Mouse (Mus musculus): ENCODE data around the gene Brip1.
"Not testable (repeated sequence)": the region's sequence is repeated elsewhere in the genome, so short reads cannot be mapped to it uniquely, and the experiment has no call there.

Gene Brip1

DNA sequence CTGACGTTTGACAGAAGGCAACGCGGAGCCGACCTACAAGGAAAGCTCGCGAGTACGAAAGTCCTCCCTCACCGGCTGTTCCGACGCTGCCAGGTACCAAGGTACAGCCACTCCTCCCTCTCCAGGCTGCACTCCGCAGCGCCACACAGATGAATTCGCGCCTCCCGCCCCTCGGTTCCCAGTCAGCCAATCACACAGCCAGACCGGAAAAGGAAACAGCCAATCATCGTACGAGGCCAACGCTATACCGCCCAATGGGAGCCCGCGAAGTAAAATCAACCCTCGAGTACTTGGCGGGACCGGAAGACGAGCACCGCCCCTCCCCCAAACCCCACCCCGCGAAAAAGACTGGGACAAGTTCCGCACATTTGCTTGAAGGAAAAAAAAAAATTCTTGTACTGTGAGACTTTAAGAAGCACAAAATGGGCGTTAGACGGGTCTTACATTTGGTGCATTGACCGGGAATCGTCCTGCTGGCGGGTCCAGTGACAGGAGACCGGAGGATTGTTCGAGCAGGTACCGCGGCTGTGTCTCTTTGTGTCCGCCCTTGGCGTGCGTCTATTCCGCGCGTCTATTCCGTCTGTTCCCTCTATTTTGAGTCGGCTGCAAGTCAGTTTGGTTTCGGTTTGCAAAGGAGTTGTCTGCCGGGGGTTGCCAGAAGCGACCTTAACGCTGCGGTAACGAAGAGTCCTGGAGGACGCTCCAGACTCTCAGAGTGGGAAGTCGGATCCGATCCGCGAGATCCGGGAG is at the start of gene Brip1:
Gene Brip1, minus strand, starts transcription at position 157 of the 750 bp plus-strand sequence.
- DNase-seq (ENCODE audit: low read depth) = peak; percentile 99

DNA sequence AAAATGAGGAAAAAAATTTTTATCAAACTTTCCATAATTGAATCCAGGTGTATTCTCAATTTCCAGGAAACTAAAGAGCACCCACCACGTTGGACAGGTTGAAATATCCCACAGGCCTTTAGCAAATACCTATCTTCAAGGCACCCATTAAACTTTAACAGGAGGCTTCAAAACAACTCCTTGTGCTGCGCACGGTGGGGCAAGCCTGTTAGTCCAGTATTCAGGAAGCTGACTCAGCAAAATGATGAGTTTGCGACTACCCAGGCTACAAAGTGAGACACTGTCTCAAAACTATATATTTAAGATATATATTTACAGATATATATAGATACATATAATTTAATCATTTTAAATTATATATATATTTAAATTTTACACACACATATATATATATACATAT is 31.5 kb upstream of the Brip1 start:
- DNase-seq (ENCODE audit: low read depth) = no peak

DNA sequence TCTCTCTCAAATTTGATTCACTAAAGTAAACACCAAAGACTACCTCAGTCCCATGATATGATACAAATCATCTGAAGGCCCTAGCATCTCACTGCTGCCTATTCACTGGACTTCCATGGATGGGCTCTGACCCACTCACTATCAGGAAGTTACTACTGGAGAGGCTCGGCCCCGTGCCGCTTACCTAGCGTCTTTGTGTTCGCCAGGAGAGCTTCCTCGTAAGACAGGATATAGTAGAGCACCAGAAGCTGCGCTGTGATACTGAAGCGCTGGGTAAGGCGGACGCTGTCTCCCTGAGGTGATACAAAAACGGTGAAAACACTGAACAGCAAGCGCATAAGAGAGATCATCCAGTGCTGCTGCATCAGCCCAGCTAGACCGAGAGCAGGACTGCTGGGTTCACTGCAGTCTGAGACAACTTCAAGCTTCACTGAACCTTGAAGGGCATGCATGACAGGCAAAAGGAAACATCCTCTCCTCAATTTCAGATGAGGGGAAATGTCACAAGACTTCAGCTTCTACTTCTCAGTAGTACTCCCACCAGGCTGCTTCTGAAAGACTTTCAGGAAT is 30.9 kb upstream of the Brip1 start:
- no peak for DNase-seq (ENCODE audit: low read depth)

DNA sequence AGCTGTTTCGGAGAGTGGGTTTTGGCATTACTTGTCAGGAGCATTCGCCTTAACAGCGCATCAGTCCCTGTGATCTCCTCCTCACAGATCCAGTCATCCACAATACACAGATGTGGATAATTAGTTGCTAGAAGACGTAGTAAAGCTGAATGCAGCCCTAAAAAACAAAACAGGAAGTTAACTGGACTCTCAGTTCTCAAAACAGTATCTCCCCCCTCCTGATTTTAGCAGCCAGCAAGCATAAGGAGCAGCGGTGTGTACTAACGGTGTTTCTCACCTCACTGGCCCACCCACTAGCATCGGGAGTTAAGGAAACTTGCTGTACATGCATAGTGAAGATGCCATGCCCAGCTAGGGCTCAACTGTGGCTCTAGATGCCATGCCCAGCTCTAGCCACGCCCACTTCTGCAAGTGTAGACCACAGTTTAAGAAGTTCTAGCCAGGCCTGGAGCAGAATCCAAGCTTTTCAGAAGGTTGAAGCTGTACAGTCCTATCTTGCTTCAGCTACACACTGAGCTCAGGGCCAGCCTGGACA is 25.7 kb upstream of the Brip1 start:
- no peak for DNase-seq (ENCODE audit: low read depth)

DNA sequence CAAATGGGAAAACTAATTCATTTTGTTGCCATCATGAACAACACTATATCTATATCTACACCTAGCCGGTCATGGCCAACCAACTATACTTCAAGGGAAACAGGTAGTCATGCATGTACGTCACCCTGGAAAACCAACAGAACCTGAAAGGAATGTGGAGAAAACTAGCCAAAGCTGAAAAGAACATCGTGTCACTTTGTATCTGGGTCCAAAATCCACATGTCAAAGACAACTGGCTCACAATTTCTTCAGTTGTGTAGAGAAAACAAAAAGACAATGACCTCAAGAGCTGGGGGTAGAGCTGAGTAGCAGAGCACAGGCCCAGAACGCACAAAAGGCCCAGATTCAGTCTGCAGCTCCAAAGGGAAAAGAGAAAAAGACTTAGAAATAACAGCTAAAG is 24.8 kb upstream of the Brip1 start:
- DNase-seq (ENCODE audit: low read depth) = no peak

DNA sequence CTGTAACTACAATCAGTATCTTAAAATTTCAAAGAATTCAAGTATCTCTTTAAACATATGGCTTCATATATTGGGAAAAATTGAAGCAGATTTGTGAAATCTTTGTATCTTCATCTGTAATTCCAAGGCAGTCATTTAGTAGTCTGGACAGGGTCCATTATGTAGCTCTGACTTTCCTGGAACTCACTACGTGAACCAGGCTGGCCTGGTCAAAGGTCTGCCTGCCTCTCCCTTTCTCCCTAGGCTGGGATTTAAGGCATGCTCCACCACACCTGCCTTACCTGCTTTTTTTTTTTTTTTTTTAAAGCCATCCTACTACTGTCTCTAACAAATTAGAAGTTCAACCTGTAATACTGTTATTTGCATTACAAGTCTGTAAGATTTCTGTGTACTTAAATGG is 10.8 kb upstream of the Brip1 start:
- DNase-seq (ENCODE audit: low read depth) = no peak

DNA sequence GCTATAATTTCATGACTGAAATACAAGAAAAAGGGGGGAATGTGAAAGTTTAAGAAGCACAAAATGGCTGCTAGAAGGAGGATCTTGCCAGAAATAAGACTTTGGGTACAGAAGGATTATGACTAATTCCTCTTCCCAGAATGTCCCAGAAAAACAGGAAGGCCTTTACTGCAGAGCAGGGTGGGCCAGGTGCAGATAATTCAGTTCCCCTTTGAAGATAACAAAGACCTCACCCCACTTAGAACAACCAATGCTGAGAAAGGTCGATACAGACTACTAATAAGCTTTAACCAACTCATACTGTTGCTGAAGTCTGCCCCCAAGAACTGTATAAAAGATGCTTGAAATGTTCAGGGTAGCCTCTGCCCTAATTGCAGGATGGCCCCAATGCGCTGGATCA is 8.1 kb upstream of the Brip1 start:
- no peak for DNase-seq (ENCODE audit: low read depth)

DNA sequence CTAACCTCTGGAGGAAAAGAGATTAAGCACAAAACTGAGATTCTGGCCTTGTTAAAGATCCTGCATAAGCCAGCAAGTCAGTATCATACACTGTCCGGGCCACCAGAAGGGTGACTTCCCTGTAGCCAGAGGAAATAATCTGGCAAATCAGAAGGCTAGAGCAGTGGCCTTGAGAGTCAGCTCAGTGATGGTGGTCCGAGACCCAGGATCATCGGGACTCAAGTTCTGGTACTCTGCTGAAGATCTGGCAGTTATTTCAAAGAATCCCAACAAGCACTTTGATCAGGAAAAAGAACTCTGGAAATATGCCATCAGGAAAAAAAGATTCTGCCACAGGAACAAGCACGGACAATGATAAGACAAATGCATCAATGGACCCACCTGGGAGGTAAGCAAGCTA is 4.9 kb upstream of the Brip1 start:
- no peak for DNase-seq (ENCODE audit: low read depth)

DNA sequence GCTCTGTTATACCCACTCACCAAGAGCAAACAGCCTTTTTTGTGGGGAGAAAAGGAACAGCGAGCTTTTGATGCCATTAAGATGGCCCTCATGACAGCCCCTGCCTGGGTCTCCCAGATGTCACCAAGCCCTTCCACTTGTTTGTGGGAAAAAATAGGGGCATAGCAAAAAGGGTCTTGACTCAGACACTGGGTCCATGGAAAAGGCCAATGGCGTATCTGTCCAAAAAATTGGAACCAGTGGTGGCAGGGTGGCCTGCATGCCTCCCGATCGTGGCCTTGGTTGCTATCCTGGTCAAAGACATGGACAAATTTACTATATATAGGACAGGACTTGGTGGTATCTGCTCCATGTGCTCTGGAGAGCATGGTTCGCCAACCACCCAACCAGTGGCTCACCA is 4.0 kb upstream of the Brip1 start:
- DNase-seq (ENCODE audit: low read depth) = no peak

DNA sequence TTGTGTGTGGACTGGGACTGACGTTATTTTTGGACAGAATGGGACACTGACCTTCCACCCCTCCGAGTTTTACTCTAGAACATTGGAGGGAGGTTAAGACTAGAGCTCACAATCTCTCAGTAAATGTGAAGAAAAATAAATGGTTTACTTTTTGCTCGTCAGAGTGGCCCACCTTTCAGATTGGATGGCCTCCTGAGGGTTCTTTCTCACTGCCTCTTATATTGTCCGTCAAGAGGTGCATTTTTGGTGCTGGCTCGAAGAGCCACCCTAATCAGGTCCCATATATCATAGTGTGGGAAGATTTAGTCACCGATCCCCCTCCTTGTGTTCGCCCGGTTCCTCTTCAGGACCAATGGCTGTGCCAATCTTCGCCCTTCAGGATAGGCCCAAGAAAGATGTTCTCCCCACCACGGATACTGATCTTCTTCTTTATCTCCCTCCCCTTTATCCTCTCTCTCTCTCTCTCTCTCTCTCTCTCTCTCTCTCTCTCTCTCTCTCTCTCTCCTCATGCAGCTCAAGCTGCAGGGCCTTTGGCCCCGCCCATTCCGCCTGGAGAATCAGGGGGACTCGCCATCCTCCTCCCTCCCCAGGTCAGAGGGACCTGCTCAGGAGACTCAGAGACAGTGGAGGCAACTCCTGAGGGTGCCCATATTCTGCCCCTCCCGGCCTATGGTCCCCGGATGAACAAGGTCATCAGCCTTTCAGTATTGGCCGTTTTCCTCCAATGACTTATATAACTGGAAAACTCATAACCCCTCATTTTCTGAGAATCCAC is 1.1 kb upstream of the Brip1 start:
- DNase-seq (ENCODE audit: low read depth) = no peak

DNA sequence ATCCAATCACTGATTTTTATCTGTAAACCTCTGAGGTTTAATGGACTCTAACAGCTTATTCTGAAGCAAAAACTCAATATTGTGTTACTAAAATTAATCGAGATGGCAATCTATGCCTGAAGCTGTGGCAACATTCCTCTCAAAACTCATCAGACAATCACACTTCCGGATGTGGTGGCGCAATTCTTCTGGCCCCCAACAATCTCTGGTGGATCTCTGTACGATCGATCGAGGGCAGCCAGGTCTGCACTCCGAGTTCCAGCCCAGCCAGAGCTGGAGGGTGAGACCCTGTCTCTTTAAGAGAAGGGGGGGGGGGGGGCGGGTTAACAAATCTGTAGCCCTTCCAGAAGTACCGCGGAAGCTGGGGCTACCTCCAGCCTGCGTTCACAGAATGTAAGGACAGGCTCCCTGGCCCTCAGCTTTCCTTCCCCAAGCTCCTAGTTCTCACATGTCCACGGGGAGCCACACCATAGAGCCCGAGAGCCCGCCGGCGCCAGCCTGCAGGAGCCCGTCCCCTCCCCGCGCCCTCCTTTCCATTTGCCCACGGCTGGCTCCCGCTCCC is 452 bp downstream of the Brip1 start:
- no peak for DNase-seq (ENCODE audit: low read depth)

DNA sequence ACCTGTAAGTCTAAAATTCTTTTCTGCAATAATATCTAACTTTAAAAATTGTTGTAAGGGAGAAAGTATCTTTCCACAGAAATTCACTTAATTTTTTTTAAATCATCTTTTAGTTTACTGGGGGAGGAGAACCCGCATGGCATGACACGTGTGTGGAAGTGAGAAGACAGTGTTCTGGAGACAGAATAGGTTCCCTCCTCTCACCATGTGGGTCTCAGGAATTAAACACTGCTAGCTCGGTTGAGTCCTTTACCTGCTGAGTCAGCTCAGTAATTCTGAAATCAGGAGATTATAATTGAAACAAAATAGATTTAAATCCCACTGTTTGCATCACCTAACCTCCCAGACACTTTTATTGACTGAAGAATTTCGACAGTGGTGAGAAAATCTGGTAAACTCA is 1.3 kb downstream of the Brip1 start:
- no peak for DNase-seq (ENCODE audit: low read depth)

DNA sequence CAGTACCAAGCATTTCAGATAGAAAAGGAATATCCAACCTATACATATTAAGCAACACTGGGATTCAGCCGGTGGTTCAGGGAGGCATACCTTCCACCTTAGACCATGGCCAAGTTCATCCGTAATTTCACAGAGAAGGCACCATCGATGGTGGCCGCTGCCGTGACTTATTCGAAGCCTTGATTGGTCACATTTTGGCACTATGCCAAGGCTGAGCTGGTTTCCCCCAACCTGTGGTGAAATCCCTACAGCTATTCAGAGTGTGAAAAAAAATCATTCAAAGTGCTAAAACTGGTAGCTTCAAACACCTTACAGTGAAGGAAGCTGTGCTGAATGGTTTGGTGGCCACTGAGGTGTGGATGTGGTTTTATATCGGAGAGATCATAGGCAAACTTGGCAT is 15.8 kb downstream of the Brip1 start:
- DNase-seq (ENCODE audit: low read depth) = not testable (repeated sequence)

DNA sequence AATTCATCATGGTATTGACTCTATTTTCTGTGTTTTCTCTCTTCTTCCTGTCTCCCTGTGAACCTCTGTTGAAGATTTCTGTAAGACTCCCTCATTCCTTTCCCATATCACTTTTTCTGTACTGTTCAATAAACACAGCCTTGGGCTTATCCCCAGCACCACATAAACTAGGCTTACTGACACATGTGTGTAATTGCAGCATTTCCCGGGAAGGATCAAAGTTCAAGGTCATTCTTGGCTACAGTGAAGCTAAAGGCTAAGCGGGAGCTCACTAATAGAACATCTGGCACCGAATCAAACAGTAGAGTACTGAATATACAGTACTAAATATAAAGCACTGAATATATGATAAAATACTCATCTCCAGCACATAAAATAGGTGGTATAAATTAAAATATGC is 25.2 kb downstream of the Brip1 start:
- DNase-seq (ENCODE audit: low read depth) = no peak

DNA sequence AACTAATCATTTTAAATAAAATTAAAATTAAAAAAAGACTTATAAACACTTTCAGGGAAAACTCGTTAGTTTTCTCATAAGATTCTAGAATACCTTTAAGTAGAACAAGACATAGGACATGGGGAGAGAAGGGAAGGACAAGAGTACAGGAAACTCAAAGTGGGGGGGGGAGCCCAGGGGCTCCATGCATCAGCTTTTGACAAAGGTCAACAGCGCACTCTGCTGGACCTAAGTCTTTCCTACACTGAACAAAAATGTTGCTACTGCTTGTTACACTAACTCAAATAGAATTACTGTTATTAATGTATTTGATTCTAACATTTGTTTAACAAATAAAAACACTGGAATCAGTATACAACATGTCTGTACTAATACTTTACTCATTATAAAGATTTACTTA is 26.8 kb downstream of the Brip1 start:
- peak; percentile 77 for DNase-seq (ENCODE audit: low read depth)

DNA sequence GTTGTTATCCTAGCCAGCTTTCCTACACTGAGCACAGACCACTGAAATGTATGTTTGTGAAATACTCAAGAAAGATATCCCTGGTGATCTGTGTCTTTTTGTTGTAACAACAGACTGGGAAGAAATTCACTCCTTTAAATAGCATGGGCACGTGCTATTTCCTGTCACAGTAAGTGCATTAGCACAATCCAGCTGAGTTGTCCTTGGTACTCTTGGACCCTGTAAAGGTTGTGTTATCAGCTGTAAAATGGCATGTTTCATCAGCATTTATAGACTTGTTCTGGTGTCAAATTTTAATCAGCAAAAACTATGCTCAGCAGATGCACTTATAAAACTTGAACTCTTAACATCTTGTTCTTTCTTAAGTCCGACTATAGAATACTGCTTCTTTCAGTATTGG is 30.2 kb downstream of the Brip1 start:
- DNase-seq (ENCODE audit: low read depth) = no peak

DNA sequence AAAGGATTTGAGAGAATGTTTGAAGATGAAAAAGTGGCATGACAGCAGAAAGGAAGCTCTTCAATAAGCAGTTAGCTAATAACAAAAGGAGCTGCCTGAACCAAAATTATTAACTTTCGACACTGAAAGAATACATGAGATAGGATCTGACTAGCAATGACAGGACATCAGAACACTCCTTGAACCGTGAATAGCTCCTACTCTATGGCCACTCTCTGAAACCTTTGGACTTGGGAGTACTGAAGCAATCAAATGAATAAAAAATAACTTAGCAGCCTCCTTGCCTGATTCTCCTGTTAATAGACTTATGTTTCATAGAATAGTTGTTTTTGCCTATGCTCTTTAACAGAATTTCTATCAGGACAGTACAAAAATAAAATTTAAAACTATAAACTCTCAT is 40.7 kb downstream of the Brip1 start:
- no peak for DNase-seq (ENCODE audit: low read depth)

DNA sequence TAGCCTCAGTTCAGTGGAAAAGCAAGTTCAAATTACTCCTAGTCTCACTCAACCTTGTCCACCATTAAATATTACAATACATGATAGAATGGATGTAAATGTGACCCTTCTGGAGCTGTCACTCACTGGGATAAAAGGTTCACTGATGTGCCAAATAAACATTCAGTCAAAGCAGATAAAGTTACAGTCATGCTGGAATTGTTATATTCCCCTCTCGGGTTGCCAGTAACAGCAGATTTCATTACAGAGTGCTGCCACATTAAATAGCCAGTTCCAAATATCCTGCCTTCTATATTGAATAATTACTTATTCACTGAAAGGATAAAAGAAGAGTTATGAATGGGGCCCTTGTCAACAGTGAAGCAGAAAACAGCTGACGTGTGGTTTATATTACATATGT is 42.0 kb downstream of the Brip1 start:
- DNase-seq (ENCODE audit: low read depth) = no peak

DNA sequence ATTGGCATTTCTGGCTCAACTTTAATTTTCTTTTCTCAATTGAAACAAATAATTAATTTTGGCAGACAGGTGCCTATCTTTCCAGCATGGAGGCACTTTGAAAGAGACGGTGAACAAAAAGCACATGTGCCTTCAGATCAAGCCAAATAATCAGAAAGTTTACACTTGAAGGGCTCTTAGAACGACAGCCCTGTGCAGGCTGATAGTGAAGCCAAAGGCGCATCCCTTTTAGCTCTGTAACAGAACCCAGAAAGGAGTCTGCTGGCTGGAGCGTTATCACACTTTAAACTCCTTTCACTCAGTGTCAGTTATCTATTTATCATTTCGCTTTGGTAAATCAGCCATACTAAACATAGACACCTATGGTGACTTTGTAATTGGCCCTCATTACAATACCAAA is 45.4 kb downstream of the Brip1 start:
- no peak for DNase-seq (ENCODE audit: low read depth)

DNA sequence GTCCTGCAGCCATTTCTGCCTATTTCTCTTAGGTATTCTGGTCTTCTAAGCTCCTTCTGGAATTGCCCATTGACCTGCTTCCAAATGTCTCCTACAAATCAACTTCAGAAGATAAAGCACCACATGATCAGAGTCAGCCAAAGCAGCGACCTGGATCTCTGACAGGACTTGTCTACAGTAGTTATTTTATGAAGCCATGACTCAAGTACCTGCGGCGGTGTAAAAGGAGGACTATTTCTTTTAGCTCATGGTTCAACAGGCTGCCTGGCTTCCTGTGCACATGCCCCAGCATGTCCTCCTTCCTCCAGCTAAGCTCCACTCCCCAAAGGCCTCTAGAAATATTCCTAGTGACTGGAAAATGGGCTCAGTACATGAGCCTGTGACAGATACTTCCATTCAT is 69.7 kb downstream of the Brip1 start:
- DNase-seq (ENCODE audit: low read depth) = no peak

DNA sequence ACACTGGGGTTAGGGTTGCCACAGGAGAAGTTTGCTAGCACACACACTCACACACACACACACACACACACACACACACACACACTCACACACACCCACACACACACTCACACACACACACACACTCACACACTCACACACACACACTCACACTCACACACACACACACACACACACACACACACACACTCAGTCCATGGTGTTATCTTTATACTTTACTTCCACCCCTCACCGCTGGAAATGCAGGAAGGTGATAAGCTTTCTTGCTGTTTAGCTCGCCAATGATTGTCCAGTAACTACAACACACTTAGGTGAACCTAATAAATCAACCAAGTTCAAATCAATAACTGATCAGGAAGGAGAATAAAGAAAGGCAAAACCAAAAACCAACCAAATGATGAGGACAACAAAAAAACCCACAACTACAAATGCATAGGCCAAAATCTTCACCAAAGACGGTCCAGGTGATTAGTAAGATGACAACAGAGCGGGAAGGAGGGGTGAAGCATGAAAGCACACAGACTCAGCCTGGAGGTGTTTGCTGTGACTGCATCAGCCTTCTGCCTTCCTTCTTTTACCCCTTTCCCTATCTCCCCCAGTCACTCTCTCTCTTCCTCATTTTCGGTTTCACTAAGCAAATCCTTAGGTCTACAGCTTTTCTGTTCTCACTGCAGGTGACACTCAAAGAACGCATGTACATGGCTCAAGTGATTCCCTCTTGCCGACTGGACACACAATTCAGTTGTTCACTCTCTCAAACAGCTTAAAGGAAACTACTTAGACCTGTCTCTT is 83.7 kb downstream of the Brip1 start:
- no peak for DNase-seq (ENCODE audit: low read depth)

DNA sequence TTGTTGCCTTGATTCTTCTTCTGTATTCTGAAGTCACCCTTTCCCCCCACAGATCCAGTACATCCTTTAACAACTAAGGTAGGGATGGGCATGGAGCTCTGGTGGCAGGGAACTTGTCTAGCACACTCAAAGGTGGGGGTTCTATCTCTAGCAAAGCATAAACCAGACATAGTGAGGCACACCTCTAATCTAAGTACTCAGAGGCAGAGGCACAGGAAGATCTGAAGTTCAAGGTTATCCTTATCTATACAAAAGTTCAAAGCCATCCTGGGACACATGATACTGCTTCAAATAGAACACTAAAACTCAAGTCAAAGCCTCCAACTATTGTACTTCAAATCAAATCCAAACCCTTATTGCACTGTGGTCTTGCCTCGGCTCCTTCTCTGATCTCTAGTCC is 85.0 kb downstream of the Brip1 start:
- DNase-seq (ENCODE audit: low read depth) = no peak

Measured in naive thymus-derived CD4-positive, alpha-beta T cell, adult 2 months (primary cell).